Mouse (Mus musculus): ENCODE measurements around the gene Megf8. TPM values are rescaled to one million over a fixed set of nuclear protein-coding genes. Genes with fewer than 3 reads are reported as not detected.
A peak's percentile ranks its signal among the peaks of the same experiment; 100 is the strongest.
"Not testable (repeated sequence)": the region's sequence is repeated elsewhere in the genome, so short reads cannot be mapped to it uniquely, and the experiment has no call there.

The Megf8 gene
- polyA plus RNA-seq, 1 experiment from 2014 or later: 8.1 TPM

DNA sequence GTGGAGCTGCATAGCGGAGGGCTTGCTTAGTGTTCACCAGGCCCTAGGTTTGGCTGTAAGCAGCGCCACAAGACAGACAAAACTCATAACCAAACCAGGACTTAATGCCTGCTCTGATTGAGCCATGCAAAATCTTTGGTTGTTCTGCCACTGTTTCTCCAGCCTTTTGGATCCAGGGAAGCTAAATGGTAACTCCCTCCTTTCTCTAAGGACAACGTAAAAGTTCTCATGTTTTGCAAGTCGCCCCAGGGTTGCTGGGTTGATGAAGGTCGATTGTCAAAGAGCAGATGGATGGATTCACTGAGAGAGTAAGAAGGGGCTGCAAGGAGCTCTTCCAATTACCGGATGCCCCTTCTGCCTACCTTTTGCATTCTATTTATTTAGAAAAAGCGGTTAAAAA is 77.8 kb downstream of the Megf8 start:
- Histone ChIP-seq H3K9ac (peak overlapping the region; percentile 60), H3K4me1 (replicated peaks) (peaks cover 40% of the 10 kb centered on the region), H3K4me3 (replicated peaks) (peak overlapping the region; percentile 54), H3K27ac (no peak overlapping the region), H3K9me3 (no peaks in the 10 kb centered on the region), H3K4me2 (replicated peaks) (peak overlapping the region; percentile 71), H3K36me3 (no peaks in the 10 kb centered on the region), H3K27me3 (replicated peaks) (no peaks in the 10 kb centered on the region)
- WGBS: 14% methylated on average over 7 of the region's 7 CpGs
- no peak for ATAC-seq

GRCm38 (mm10) chr7:25395186-25395557 is 78.2 kb downstream of the Megf8 start:
- H3K27me3 ChIP-seq (replicated peaks): no peaks in the 10 kb centered on the region
- peaks cover 36% of the 10 kb centered on the region for H3K4me1 ChIP-seq (replicated peaks)
- no peaks in the 10 kb centered on the region for H3K9me3 ChIP-seq
- no peaks in the 10 kb centered on the region for H3K36me3 ChIP-seq
- WGBS: 0% methylated on average over 22 of the region's 22 CpGs
- H3K9ac ChIP-seq: peak overlapping the region; percentile 60
- peak overlapping the region; percentile 71 for H3K4me2 ChIP-seq (replicated peaks)
- peak overlapping the region; percentile 54 for H3K4me3 ChIP-seq (replicated peaks)
- peak; percentile 24 for ATAC-seq
- peak overlapping the region; percentile 19 for H3K27ac ChIP-seq

DNA sequence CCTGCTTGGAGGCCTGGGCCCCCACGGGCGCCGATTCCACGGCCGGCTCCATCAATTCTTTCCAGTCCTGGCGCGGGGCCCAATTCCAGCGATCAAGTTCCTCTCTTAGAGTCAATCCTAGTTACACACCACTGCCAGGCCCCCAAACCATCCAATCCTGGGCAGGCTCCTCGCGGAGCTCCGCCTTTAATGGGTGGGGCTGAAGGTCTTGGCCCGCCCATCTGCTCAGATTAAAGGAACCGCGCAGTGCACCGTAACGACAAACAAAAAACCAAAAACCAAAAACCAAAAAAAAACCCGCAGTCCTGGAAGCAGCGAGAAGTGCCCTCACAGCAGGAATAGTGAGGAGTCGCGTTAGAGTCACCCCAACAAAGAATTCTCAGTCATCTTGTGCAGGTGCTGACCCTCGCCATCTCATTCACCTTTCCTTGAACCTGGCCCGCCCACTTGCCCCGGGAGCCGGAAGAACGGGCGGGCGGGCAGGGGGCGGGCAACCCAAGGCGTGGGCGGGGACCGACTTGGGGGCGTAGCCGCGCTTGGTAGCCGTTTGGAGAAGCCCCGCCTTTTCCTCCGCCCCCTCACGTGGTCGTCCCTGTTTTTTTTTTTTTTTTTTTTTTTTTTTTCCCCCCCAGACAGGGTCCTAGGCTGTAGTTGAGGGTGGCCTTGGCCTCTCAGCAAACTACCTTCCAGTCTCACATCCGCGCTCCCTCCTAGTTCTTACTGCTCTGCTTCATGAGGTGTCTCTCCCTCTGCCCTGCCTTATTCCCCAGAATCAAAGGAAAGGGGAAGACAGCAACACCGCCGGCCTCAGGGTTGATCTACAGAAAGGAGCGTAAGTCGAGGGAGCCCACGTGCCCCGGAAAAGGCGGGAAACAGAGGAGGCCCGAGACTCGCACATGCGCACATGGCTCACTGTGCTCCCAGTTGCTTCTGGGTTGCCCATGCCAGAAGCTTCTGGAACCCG is 78.9 kb downstream of the Megf8 start:
- H3K36me3 ChIP-seq: no peaks in the 10 kb centered on the region
- peak; percentile 98 for ATAC-seq
- H3K27me3 ChIP-seq (replicated peaks): no peaks in the 10 kb centered on the region
- H3K9ac ChIP-seq: peak overlapping the region; percentile 60
- H3K4me3 ChIP-seq (replicated peaks): peak overlapping the region; percentile 54
- H3K9me3 ChIP-seq: no peaks in the 10 kb centered on the region
- H3K27ac ChIP-seq: peak overlapping the region; percentile 54
- peaks cover 29% of the 10 kb centered on the region for H3K4me1 ChIP-seq (replicated peaks)
- peak overlapping the region; percentile 71 for H3K4me2 ChIP-seq (replicated peaks)
- WGBS: 4% methylated on average over 52 of the region's 52 CpGs

- Histone ChIP-seq H3K27me3 (replicated peaks) (no peaks in the 10 kb centered on the region), H3K9me3 (no peaks in the 10 kb centered on the region), H3K4me1 (replicated peaks) (peaks cover 23% of the 10 kb centered on the region), H3K4me2 (replicated peaks) (peak overlapping the region; percentile 71; the same call in 1 of the 2 replicates), H3K36me3 (no peaks in the 10 kb centered on the region), H3K4me3 (replicated peaks) (no peak overlapping the region; the same call in 1 of the 2 replicates), H3K27ac (no peak overlapping the region), H3K9ac (no peak overlapping the region)
- ATAC-seq: no peak
- 89% methylated on average over 14 of the region's 14 CpGs for WGBS
These were observed 79.7 kb downstream of the Megf8 start for GRCm38 (mm10) chr7:25396621-25397020.

- no peak for ATAC-seq
- 97% methylated on average over 1 of the region's 1 CpGs for WGBS
- H3K4me3 ChIP-seq (replicated peaks): no peak within 1 kb of the TSS
- no peaks in the 10 kb centered on the region for H3K27me3 ChIP-seq (replicated peaks)
- no peak within 1 kb of the TSS for H3K4me2 ChIP-seq (replicated peaks)
- peaks cover 16% of the 10 kb centered on the region for H3K4me1 ChIP-seq (replicated peaks)
- H3K27ac ChIP-seq: no peak within 1 kb of the TSS
- H3K36me3 ChIP-seq: no peaks in the 10 kb centered on the region
- H3K9me3 ChIP-seq: no peaks in the 10 kb centered on the region
- H3K9ac ChIP-seq: no peak within 1 kb of the TSS
These were observed 81.6 kb downstream of the Megf8 start, which contains the start of gene Lipe for GRCm38 (mm10) chr7:25398610-25399009. Gene Lipe (minus strand): TSS chr7:25398710.

DNA sequence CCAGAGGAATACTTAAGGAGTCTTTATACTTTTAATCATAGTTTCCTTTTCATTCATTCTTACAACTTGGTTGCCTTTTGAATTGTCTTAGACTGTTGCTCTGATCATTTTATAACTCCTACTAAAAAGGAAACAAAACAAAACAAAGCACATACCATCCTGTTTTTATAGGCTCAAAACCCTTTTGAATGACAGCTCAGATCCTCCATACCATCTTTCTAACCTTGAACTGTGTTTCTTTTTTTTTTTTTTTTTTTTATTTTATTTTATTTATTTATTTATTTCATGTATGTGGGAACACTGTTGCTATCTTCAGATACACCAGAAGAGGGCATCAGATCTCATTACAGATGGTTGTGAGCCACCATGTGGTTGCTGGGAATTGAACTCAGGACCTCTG is 82.1 kb downstream of the Megf8 start:
- H3K4me3 ChIP-seq (replicated peaks); ATAC-seq; H3K27ac ChIP-seq; H3K4me2 ChIP-seq (replicated peaks); H3K9ac ChIP-seq; H3K36me3 ChIP-seq; H3K27me3 ChIP-seq (replicated peaks); H3K9me3 ChIP-seq: not testable (repeated sequence)
- H3K4me1 ChIP-seq (replicated peaks): peaks cover 12% of the 10 kb centered on the region

- Histone ChIP-seq H3K9me3 (no peaks in the 10 kb centered on the region), H3K36me3 (no peaks in the 10 kb centered on the region)
- 57% methylated on average over 2 of the region's 2 CpGs for WGBS
These were observed 84.6 kb downstream of the Megf8 start for GRCm38 (mm10) chr7:25401551-25401950.

DNA sequence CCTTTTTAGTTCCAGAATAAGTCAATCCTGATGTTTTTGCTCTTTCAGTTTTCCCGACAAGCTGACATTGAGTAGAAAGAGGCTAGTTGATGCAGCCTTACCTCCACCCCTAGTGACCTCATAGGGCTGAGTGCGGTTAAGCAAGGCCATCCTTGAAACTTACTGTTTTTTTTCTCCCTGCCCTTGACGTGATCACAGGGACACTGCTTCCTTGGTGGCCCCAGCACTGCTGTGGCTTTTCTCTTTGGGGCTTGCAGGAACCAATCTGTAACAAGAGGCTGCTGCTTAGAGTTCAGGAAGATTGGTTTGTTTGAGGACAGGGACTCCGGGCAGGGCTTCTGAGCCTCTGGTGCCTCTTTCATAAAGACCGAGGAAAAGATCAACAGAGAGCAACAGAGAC is 85.0 kb downstream of the Megf8 start:
- H3K27ac ChIP-seq: no peak overlapping the region
- no peak overlapping the region for H3K4me3 ChIP-seq (replicated peaks)
- H3K9me3 ChIP-seq: no peaks in the 10 kb centered on the region
- H3K27me3 ChIP-seq (replicated peaks): no peaks in the 10 kb centered on the region
- ATAC-seq: no peak; the same call in 1 of the 2 replicates
- H3K9ac ChIP-seq: no peak overlapping the region
- 0 out of 2 replicates have a peak, but pooled peaks cover 2% of the 10 kb centered on the region for H3K4me1 ChIP-seq (replicated peaks)
- 54% methylated on average over 5 of the region's 5 CpGs for WGBS
- H3K4me2 ChIP-seq (replicated peaks): no peak overlapping the region
- no peaks in the 10 kb centered on the region for H3K36me3 ChIP-seq

More at GRCm38 (mm10) chr7:25401551-25401950, 84.6 kb downstream of the Megf8 start:
- Histone ChIP-seq H3K4me1 (replicated peaks) (0 out of 2 replicates have a peak, but pooled peaks cover 2% of the 10 kb centered on the region), H3K4me3 (replicated peaks) (no peak overlapping the region), H3K9ac (no peak overlapping the region), H3K27me3 (replicated peaks) (no peaks in the 10 kb centered on the region), H3K4me2 (replicated peaks) (no peak overlapping the region), H3K27ac (no peak overlapping the region)
- ATAC-seq: no peak

DNA sequence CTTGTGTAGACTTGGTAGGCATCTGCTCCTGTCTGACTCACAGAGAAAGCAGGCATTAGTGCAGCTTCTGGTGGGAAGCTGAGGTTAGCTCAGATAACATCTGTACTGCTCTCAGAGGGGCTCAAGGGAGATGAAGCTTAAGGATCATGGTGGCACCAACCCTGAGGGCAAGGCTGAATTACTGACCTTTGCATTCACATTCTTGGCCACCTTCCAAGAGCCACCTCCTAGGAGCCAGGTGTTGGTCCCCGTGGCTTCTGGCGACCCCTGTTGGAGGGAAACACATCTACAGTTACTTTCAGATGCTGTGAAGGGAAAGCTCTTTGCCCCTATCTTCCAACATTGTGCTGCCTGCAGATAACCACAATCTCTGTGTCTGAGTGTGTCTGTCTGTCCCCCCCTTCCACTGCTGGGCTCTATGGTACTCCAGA is 85.7 kb downstream of the Megf8 start:
- no peaks in the 10 kb centered on the region for H3K27me3 ChIP-seq (replicated peaks)
- no peaks in the 10 kb centered on the region for H3K9me3 ChIP-seq
- ATAC-seq: peak; percentile 83
- no peaks in the 10 kb centered on the region for H3K36me3 ChIP-seq
- no peak overlapping the region for H3K9ac ChIP-seq
- H3K4me1 ChIP-seq (replicated peaks): 0 out of 2 replicates have a peak, but pooled peaks cover 2% of the 10 kb centered on the region
- H3K27ac ChIP-seq: no peak overlapping the region
- 3% methylated on average over 2 of the region's 2 CpGs for WGBS
- H3K4me2 ChIP-seq (replicated peaks): no peak overlapping the region
- H3K4me3 ChIP-seq (replicated peaks): no peak overlapping the region

DNA sequence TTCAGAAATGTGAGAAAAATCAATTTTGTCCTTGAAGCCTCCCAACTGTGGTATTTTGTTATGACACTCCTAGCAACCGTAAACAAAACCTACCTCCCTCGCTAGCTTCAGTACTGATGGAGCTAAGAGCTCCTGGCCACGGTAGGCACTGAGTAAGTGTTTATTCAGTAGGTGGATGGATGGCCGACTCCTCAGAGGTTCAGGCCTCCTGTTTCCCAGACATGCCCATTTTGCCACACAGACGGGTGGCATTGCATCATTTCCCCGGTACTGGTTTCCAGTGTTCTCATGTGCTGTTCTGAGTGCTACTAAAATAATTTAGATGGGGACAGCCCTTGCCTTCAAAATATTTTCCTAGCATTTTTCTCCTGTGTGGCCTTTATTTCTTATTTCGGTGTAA is 89.5 kb downstream of the Megf8 start:
- no peaks in the 10 kb centered on the region for H3K9me3 ChIP-seq
- ATAC-seq: no peak
- no peak overlapping the region for H3K4me3 ChIP-seq (replicated peaks)
- no peaks in the 10 kb centered on the region for H3K27me3 ChIP-seq (replicated peaks)
- H3K4me2 ChIP-seq (replicated peaks): no peak overlapping the region
- no peaks in the 10 kb centered on the region for H3K36me3 ChIP-seq
- 67% methylated on average over 7 of the region's 7 CpGs for WGBS
- H3K27ac ChIP-seq: no peak overlapping the region
- H3K4me1 ChIP-seq (replicated peaks): 0 out of 2 replicates have a peak, but pooled peaks cover 2% of the 10 kb centered on the region
- H3K9ac ChIP-seq: no peak overlapping the region

GRCm38 (mm10) chr7:25409114-25409760 is 92.3 kb downstream of the Megf8 start:
- H3K9me3 ChIP-seq: no peaks in the 10 kb centered on the region
- H3K4me1 ChIP-seq (replicated peaks): no peaks in the 10 kb centered on the region
- 57% methylated on average over 4 of the region's 4 CpGs for WGBS
- no peaks in the 10 kb centered on the region for H3K36me3 ChIP-seq
- H3K27ac ChIP-seq: no peak overlapping the region
- H3K4me2 ChIP-seq (replicated peaks): no peak overlapping the region
- H3K27me3 ChIP-seq (replicated peaks): no peaks in the 10 kb centered on the region
- no peak for ATAC-seq
- no peak overlapping the region for H3K9ac ChIP-seq
- H3K4me3 ChIP-seq (replicated peaks): no peak overlapping the region

- 68% methylated on average over 1 of the region's 1 CpGs for WGBS
- Histone ChIP-seq H3K36me3 (no peaks in the 10 kb centered on the region), H3K9me3 (no peaks in the 10 kb centered on the region), H3K4me3 (replicated peaks) (no peak overlapping the region), H3K4me1 (replicated peaks) (no peaks in the 10 kb centered on the region), H3K4me2 (replicated peaks) (no peak overlapping the region), H3K27ac (no peak overlapping the region), H3K9ac (no peak overlapping the region), H3K27me3 (replicated peaks) (no peaks in the 10 kb centered on the region)
- ATAC-seq: no peak
These were observed 94.1 kb downstream of the Megf8 start for GRCm38 (mm10) chr7:25410969-25411615.

Data from intestine, embryonic 15.5 days (tissue).